Mouse (Mus musculus): ENCODE data around the gene Naxd.
"Not testable (repeated sequence)": the region's sequence is repeated elsewhere in the genome, so short reads cannot be mapped to it uniquely, and the experiment has no call there.

Gene Naxd

GRCm38 (mm10) chr8:11473072-11473471 is 24.2 kb upstream of the Naxd start:
- no peak for DNase-seq (ENCODE audit: low spot score in 2 of 2)

GRCm38 (mm10) chr8:11475397-11475796 is 21.9 kb upstream of the Naxd start:
- no peak for DNase-seq (ENCODE audit: low spot score in 2 of 2)

- no peak for DNase-seq (ENCODE audit: low spot score in 2 of 2)
Observed at GRCm38 (mm10) chr8:11475876-11476275, 21.4 kb upstream of the Naxd start.

- DNase-seq (ENCODE audit: low spot score in 2 of 2) = no peak
Observed at GRCm38 (mm10) chr8:11476338-11477177, 20.7 kb upstream of the Naxd start.

- DNase-seq (ENCODE audit: low spot score in 2 of 2) = no peak
Observed at GRCm38 (mm10) chr8:11477178-11477553, 20.1 kb upstream of the Naxd start.

GRCm38 (mm10) chr8:11477811-11478761 is 19.2 kb upstream of the Naxd start, which contains the start of gene Rab20:
Gene Rab20 (minus strand): TSS chr8:11478710.
- DNase-seq (ENCODE audit: low spot score in 2 of 2) = no peak

GRCm38 (mm10) chr8:11478807-11479527 is 18.3 kb upstream of the Naxd start:
- no peak for DNase-seq (ENCODE audit: low spot score in 2 of 2)

- no peak for DNase-seq (ENCODE audit: low spot score in 2 of 2)
Observed at GRCm38 (mm10) chr8:11479591-11479990, 17.7 kb upstream of the Naxd start.

- no peak for DNase-seq (ENCODE audit: low spot score in 2 of 2)
Observed at GRCm38 (mm10) chr8:11481876-11482275, 15.4 kb upstream of the Naxd start.

- DNase-seq (ENCODE audit: low spot score in 2 of 2) = no peak
Observed at GRCm38 (mm10) chr8:11482537-11482936, 14.8 kb upstream of the Naxd start.

- peak in 1 of 2 experiments; percentile 61 for DNase-seq (ENCODE audit: low spot score in 2 of 2)
Observed at GRCm38 (mm10) chr8:11486142-11486541, 11.2 kb upstream of the Naxd start.

- DNase-seq (ENCODE audit: low spot score in 2 of 2) = no peak
Observed at GRCm38 (mm10) chr8:11487229-11487628, 10.1 kb upstream of the Naxd start.

GRCm38 (mm10) chr8:11492340-11492739 is 5.0 kb upstream of the Naxd start:
- DNase-seq (ENCODE audit: low spot score in 2 of 2) = not testable (repeated sequence)

- DNase-seq (ENCODE audit: low spot score in 2 of 2) = no peak
Observed at GRCm38 (mm10) chr8:11498281-11498680, 975 bp downstream of the Naxd start.

GRCm38 (mm10) chr8:11498786-11499485 is 1.6 kb downstream of the Naxd start:
- DNase-seq (ENCODE audit: low spot score in 2 of 2) = no peak

- DNase-seq (ENCODE audit: low spot score in 2 of 2) = no peak
Observed at GRCm38 (mm10) chr8:11503476-11504232, 6.3 kb downstream of the Naxd start.

- DNase-seq (ENCODE audit: low spot score in 2 of 2) = no peak
Observed at GRCm38 (mm10) chr8:11506074-11506473, 8.8 kb downstream of the Naxd start.

GRCm38 (mm10) chr8:11506802-11507201 is 9.5 kb downstream of the Naxd start:
- peak; percentile 33 to 62 for DNase-seq (ENCODE audit: low spot score in 2 of 2)

- DNase-seq (ENCODE audit: low spot score in 2 of 2) = no peak
Observed at GRCm38 (mm10) chr8:11508880-11509279, 11.6 kb downstream of the Naxd start.

- no peak for DNase-seq (ENCODE audit: low spot score in 2 of 2)
Observed at GRCm38 (mm10) chr8:11510971-11511370, 13.7 kb downstream of the Naxd start.

Measured in spleen, postnatal 14 days (tissue).